Mouse (Mus musculus): ENCODE measurements around the gene Ccr7. TPM values are rescaled to one million over a fixed set of nuclear protein-coding genes. Genes with fewer than 3 reads are reported as not detected.

Ccr7 gene
- total RNA-seq, 1 experiment from 2014 or later = 1.2 TPM

DNA sequence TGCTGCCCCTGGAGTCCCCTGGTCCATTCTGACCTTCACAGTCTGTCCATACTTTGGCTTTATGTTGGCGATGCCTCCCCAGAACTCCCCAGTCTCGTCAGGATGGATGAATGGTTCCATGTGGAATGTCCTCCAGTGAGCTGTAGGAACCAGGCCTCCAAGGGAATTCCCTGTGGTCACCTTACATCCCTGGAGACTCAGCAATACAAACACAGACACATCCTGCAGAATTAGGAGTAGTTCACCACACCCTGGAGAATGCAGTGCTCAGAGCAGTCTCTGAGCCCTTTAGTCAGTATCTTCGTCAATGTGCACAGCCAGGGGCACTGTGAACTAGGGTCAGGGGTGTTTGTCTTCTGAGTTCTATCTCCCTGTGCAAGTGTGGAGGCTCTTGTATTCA is 46.6 kb downstream of the Ccr7 start:
- no peak for ATAC-seq (replicated peaks in 1 of 2; ENCODE audit: insufficient read depth in 1 of 2, low FRiP score in 2 of 2, low TSS enrichment in 1 of 2, low read depth in 1 of 2, poor library complexity in 2 of 2, severe bottlenecking in 2 of 2)

DNA sequence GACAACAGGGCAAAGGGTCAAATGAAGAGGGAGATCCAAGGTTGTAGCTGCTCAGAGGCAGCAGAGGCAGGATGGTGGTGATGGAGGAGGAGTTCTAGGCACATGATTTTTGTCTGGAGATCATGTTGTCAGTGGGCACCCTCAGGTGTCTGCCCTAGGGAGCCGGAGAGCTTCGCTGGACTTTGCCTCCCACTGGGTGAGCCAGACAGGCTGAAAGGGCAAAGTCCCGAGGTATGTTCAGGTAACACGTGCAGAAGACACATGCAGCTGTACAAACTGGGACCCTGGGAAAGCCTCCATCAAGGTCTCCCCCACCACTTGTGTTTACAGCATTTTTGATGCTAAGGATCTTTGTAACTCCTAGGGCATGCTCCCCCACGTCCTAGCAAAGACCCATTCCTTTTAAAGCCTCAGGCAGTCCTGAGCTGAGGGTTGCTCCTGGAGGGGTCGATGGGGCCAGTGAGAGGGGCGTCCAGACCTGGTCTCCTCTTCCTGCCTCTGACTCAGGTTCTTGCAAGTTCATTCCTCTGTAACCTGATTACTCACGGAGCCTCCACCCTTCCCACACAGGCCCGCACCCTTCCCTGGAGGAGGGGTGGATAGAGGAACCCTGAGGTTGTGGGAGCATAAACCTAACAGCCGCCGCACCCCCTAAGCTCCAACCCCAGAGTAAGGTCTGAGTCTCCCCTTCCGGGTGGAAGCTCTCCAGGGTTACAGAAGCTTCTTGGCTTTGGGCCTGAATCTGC is 48.7 kb downstream of the Ccr7 start:
- ATAC-seq (replicated peaks in 1 of 2; ENCODE audit: insufficient read depth in 1 of 2, low FRiP score in 2 of 2, low TSS enrichment in 1 of 2, low read depth in 1 of 2, poor library complexity in 2 of 2, severe bottlenecking in 2 of 2) = no peak

DNA sequence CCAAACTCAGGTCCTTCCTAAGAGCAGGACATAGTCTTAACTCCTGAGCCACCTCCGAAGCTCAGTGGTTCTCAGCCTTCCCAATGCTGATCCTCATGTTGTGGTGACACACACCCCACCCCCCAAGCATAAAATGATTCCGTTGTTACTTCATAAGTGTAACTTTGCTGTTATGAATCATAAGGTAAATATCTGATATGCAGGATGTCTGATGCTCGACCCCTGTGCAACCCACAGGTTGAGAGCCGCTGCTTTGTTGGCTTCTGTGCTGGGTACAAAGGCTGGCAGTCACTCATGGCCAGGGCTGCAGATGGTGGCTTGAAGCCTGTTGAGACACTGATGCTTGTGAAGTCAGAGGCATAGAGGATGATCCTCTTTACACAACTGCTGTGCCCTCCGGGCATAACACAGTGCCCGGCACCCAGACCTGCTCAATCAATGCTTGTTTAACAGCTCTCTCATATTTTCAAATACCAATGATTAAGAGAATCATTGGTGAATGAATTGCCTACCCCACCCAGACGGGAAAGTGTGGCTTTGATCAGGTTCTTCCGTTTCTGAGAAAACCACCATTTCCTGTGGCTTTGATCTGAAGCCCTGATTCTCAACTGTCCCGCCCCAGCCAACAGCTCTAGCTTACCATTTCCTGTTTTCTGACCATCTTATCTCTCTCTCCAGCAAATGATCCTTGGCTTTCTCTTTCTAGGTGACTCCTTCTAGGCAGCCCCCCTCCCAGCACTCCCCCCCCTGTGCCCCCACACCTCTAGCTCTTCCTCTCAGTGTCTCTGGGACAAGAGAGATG is 50.1 kb downstream of the Ccr7 start:
- peak; percentile 56 to 57 for ATAC-seq (replicated peaks in 1 of 2; ENCODE audit: insufficient read depth in 1 of 2, low FRiP score in 2 of 2, low TSS enrichment in 1 of 2, low read depth in 1 of 2, poor library complexity in 2 of 2, severe bottlenecking in 2 of 2)

DNA sequence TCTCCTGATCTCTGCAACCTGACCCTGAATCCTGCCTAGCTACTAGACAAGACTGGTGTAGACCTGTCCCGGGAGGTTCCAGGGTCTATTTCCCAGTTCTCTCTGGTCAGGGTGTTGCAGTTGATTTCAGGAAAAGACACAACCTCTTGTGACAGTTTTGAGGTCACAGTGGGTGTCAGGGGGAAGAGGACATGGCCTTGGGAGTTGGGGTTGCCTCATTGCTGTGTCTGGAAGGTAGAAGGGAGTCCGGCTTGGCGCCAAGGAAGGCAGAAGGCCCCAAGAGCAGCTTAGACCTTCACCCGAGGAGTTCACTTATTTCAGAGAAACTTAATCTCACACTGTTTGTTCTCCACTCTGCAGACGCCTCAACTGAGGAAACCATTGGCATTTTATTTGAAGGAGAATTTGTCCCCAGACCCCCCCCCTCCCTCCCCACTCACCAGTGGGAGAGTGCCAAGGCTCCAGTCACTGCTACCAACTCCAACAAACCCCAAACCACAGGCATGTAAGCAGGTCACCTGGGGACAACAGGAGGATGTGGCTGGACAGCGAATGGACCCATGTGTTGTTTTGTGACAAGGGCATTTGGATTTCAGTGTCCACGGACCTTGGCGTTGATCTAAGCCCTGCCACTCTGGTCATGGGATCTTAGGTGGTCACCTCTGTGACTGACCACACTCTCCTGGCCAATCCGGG is 52.2 kb downstream of the Ccr7 start:
- ATAC-seq (replicated peaks in 1 of 2; ENCODE audit: insufficient read depth in 1 of 2, low FRiP score in 2 of 2, low TSS enrichment in 1 of 2, low read depth in 1 of 2, poor library complexity in 2 of 2, severe bottlenecking in 2 of 2) = no peak

DNA sequence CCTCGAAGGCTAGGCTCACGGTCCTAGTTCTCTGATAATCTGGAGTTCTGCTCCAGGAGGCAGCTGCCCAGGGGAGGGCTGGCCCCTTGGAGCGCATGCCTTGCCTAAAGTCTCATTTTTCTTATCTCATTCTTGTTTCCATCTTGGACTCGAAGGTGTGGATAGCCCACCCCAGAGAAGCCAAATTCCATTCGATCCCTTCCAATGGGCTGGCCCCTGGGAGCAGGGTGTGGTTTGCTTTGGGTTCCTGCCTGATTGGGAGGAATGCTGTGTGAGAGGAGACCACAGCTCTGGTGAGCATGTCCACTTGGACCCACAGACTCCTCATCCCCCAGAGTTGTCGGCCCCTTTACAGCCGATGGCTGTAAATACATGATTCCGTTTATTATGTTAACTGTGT is 53.2 kb downstream of the Ccr7 start:
- ATAC-seq (replicated peaks in 1 of 2; ENCODE audit: insufficient read depth in 1 of 2, low FRiP score in 2 of 2, low TSS enrichment in 1 of 2, low read depth in 1 of 2, poor library complexity in 2 of 2, severe bottlenecking in 2 of 2) = no peak

DNA sequence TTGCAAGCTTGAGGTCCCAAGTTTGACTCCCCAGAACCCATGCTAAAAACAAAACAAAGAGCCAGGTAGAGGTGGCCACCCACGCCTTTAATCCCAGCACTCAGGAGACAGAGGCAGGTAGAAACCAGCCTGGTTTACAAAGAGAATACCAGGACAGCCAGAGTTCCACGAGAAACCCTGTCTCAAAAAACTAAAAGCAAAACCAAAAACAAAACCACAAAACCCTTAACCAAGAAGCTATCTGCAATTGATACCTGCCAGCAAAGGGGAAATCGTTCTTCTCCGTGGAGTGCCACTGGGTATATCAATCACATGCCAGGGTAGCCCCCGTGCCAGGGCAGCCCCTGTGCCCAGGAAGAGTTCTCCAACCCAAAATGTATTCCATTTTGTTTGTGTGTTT is 54.7 kb downstream of the Ccr7 start:
- ATAC-seq (replicated peaks in 1 of 2; ENCODE audit: insufficient read depth in 1 of 2, low FRiP score in 2 of 2, low TSS enrichment in 1 of 2, low read depth in 1 of 2, poor library complexity in 2 of 2, severe bottlenecking in 2 of 2) = no peak

DNA sequence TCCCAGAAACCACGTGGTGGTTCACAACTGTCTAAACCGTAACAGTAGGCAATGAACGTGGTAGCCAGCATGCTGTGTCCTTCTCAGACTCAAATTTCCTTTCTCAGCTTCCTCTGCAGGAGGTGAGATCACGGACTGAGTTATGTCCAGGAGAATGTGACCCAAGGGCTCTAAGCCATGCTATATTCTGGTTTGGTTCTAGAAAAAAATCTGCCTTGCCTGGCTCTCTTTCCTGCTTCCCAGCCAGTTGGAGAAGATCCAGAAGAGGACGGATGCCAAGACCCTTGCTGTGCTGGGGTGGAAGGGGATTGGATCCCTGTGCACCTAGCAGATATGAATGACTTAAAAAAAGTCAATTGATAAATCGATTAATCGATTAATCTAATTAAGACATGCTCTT is 55.4 kb downstream of the Ccr7 start:
- no peak for ATAC-seq (replicated peaks in 1 of 2; ENCODE audit: insufficient read depth in 1 of 2, low FRiP score in 2 of 2, low TSS enrichment in 1 of 2, low read depth in 1 of 2, poor library complexity in 2 of 2, severe bottlenecking in 2 of 2)

DNA sequence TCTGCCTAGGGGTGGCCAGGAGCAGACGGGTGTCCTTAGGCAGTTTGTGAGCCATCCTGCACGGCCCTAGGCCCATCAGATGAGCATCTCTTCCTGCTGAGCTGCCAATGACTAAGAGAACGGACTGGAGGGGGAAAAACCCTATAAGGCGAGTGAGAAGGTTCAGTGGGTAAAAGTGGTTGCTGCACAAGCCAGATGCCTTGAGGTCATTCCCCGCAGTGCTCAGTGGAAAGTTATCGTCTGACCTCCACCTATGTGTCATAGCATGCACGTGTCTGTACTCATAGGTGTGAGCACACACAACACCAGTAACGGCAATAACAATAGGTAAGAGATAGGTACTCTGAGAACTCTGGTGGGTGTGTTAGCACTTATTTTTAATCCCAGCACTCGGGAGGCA is 56.0 kb downstream of the Ccr7 start:
- ATAC-seq (replicated peaks in 1 of 2; ENCODE audit: insufficient read depth in 1 of 2, low FRiP score in 2 of 2, low TSS enrichment in 1 of 2, low read depth in 1 of 2, poor library complexity in 2 of 2, severe bottlenecking in 2 of 2) = no peak

DNA sequence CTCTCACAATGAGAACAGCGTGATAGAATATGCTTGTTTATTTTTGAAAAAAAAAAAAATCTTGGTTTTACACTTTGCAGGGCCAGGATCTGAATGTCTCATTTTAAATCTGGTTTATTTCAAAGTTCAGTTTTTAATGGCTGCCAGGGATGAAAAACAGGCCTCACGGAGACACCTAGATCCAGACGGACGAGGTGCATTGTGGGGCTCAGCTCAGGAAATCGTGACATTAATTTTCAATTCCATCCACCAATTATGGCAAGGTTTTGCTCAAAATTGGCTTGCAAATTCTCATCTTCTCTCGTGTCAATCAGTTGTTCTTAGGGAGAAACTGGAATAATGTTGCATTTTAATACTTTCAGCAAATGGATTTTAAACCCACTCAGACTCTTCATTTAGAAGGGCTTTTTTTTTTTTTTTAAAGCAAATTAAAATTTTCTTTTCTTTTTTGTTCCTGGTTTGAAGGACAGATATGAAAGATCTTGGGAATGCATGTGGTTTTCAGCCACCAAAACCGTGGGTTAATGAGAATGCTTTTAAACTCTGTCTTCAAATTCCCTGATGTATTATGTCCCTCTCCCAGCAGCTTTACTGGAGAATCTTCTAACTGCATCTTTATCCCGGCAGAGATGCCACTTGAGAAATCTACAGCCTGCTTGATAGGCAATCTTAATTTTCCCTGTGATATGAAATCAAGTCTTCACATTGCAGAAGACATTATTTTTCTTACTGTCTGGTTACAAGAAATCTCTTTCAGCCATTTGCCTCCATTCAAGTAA is 57.7 kb downstream of the Ccr7 start:
- ATAC-seq (replicated peaks in 1 of 2; ENCODE audit: insufficient read depth in 1 of 2, low FRiP score in 2 of 2, low TSS enrichment in 1 of 2, low read depth in 1 of 2, poor library complexity in 2 of 2, severe bottlenecking in 2 of 2) = no peak

DNA sequence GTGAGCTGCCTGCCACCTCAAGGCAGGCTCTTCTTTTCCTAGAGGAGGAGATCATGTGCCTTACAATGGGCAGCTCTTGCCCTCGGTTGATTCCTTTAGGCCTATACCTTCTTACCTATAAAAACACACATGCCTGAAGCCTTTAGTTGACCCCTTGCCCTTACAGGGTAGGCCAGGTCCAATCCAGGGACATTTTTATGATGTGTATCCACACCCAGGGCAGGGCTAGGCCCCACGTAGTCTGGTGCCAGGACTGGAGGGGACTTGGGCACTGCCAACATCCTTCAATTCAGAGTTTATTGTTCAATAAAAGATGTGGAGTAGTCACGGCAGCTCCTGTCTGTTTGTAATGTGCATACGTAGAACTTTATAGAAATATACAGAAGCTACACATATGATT is 58.5 kb downstream of the Ccr7 start:
- ATAC-seq (replicated peaks in 1 of 2; ENCODE audit: insufficient read depth in 1 of 2, low FRiP score in 2 of 2, low TSS enrichment in 1 of 2, low read depth in 1 of 2, poor library complexity in 2 of 2, severe bottlenecking in 2 of 2) = no peak

DNA sequence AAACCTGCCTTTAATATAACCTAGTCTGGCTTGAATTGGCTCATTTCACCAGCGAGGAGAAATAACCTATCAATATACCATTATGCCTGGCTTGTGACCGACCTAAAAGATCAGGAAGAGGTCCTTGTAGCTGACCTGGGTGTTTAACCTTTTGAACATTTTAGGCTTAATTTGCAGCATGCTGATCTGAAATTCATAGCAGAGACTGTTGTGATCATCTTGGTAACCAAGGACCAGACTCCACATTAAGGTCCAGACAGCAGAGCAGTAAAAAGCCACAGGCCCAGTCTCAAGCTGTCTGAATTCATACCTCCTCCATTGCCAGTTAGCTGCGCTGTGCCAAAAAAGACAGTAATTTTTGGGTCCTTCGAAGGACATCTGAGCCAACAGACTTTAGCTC is 59.1 kb downstream of the Ccr7 start:
- ATAC-seq (replicated peaks in 1 of 2; ENCODE audit: insufficient read depth in 1 of 2, low FRiP score in 2 of 2, low TSS enrichment in 1 of 2, low read depth in 1 of 2, poor library complexity in 2 of 2, severe bottlenecking in 2 of 2) = no peak

DNA sequence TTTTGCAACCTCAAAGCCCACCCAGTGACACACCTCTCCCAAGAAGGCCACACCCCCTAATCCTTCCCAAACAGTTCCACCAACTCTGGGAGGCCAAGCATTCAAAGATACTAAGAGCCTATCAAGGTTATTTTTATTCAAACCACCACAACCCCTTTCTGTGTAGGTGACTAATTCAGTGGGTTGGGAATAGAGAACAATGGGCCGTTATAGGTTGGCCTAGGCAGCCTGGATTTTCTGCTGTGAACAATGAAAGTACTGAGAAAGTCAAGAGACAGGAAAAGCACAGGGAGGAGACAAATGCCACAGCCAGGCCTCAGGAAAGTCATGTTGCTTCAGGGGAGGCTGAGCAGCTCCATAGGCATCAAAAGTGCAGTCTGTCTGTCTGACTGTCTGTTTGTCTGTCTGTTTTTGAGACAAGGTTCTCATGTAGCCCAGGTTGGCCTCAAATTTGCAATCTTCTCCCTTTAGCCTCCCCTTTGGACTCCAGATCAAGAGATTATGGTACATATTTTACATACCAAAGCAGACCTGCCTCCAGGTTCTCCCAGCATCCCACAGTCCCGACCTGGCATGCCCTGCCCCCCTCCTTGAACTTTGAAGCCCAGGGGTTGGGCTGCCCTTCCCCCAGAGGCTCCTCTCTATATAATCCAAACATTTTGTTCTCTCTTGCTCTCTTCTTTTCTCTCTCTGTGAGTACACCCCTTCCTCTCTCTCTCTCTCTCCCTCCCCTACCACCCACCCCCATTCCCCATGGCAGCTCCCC is 59.8 kb downstream of the Ccr7 start:
- no peak for ATAC-seq (replicated peaks in 1 of 2; ENCODE audit: insufficient read depth in 1 of 2, low FRiP score in 2 of 2, low TSS enrichment in 1 of 2, low read depth in 1 of 2, poor library complexity in 2 of 2, severe bottlenecking in 2 of 2)

Other genes starting within 250 kb of the Ccr7 start
- gene Cdc6, start 247.3 kb downstream of the Ccr7 start, total RNA-seq (2017) = 27.3 and 30.6 TPM in 2 replicates
- 5.2 and 6.5 TPM in 2 replicates for gene Rara, start 227.3 kb downstream of the Ccr7 start, total RNA-seq (2017)
- not detected in 2 replicates for gene Gjd3, start 172.1 kb downstream of the Ccr7 start, total RNA-seq (2017)
- gene Top2a, start 130.9 kb downstream of the Ccr7 start, total RNA-seq (2017) = 503 and 531 TPM in 2 replicates
- gene Igfbp4, start 113.8 kb downstream of the Ccr7 start, total RNA-seq (2017) = 149 and 168 TPM in 2 replicates
- gene Tns4, start 65.8 kb downstream of the Ccr7 start, total RNA-seq (2017) = 0.13 TPM in 1 of 2 replicates, not detected in the other
- 298 and 368 TPM in 2 replicates for gene Smarce1, start 75.9 kb upstream of the Ccr7 start, total RNA-seq (2017)
- gene Krt222, start 89.0 kb upstream of the Ccr7 start, total RNA-seq (2017) = not detected in 2 replicates
- gene Krt24, start 130.2 kb upstream of the Ccr7 start, total RNA-seq (2017) = not detected in 2 replicates
- gene Krt25, start 167.9 kb upstream of the Ccr7 start, total RNA-seq (2017) = not detected in 2 replicates
- gene Krt26, start 182.9 kb upstream of the Ccr7 start, total RNA-seq (2017) = not detected in 2 replicates
- not detected in 2 replicates for gene Krt27, start 196.0 kb upstream of the Ccr7 start, total RNA-seq (2017)
- not detected in 2 replicates for gene Krt28, start 219.8 kb upstream of the Ccr7 start, total RNA-seq (2017)
- not detected in 2 replicates for gene Krt10, start 234.3 kb upstream of the Ccr7 start, total RNA-seq (2017)